Mouse (Mus musculus) midbrain, embryonic 13.5 days (tissue): ENCODE measurements around the gene 1700016K19Rik. TPM values are rescaled to one million over a fixed set of nuclear protein-coding genes. Genes with fewer than 3 reads are reported as not detected.
A peak's percentile ranks its signal among the peaks of the same experiment; 100 is the strongest.

ENCODE experiments used
- ATAC-seq: fragments of 200-750 bp; cut with Nextera tagmentation; 2 replicates; pipeline ENCODE4 v1.8.0; 2017; ENCODE audit warnings: mild to moderate bottlenecking, moderate TSS enrichment, moderate library complexity
- H3K27ac ChIP-seq: fragments of 300-500 bp; sonication (generic); 2 replicates; pipeline ENCODE4 v1.5.1; 2015; ENCODE audit warnings: inconsistent platforms, mild to moderate bottlenecking, moderate library complexity
- H3K27me3 ChIP-seq: fragments of 300-500 bp; sonication (generic); 2 replicates; pipeline ENCODE4 v1.6.1; 2015; ENCODE audit warnings: mild to moderate bottlenecking, inconsistent platforms
- H3K36me3 ChIP-seq: fragments of 300-500 bp; sonication (generic); 2 replicates; pipeline ENCODE4 v1.6.1; 2015; ENCODE audit warnings: mild to moderate bottlenecking, inconsistent platforms
- H3K4me1 ChIP-seq: fragments of 300-500 bp; sonication (generic); replicated peaks from 2 replicates; pipeline ENCODE4 v1.6.1; 2015; ENCODE audit warnings: inconsistent platforms
- H3K4me2 ChIP-seq: fragments of 300-500 bp; sonication (generic); replicated peaks from 2 replicates; pipeline ENCODE4 v1.6.1; 2015; ENCODE audit warnings: moderate library complexity, mild to moderate bottlenecking, inconsistent platforms
- H3K4me3 ChIP-seq: fragments of 300-500 bp; sonication (generic); replicated peaks from 2 replicates; pipeline ENCODE4 v1.5.1; 2015; ENCODE audit warnings: mild to moderate bottlenecking, inconsistent platforms
- H3K9ac ChIP-seq: fragments of 300-500 bp; sonication (generic); replicated peaks from 2 replicates; pipeline ENCODE4 v1.6.1; 2015; ENCODE audit warnings: mild to moderate bottlenecking, inconsistent platforms
- H3K9me3 ChIP-seq: fragments of 300-500 bp; sonication (generic); 2 replicates; pipeline ENCODE4 v1.6.1; 2016; ENCODE audit warnings: mild to moderate bottlenecking, inconsistent platforms
- WGBS: fragments of 180-500 bp; shearing (Covaris S2); methylation state at CpG from one replicate; pipeline ENCODE4 v1.1.7; 2015; 5-methylcytosine and 5-hydroxymethylcytosine counted together
- polyA plus RNA-seq: library from polyadenylated mRNA; unstranded; fragments of >200 nt; fragmentation: Nextera tagmentation; extraction: Ambion mirVana; gene quantifications from 2 replicates; pipeline ENCODE4 v1.2.1, GENCODE M21; 2015

1700016K19Rik gene
- polyA plus RNA-seq, 1 experiment from 2014 or later, result 1.8 TPM

DNA sequence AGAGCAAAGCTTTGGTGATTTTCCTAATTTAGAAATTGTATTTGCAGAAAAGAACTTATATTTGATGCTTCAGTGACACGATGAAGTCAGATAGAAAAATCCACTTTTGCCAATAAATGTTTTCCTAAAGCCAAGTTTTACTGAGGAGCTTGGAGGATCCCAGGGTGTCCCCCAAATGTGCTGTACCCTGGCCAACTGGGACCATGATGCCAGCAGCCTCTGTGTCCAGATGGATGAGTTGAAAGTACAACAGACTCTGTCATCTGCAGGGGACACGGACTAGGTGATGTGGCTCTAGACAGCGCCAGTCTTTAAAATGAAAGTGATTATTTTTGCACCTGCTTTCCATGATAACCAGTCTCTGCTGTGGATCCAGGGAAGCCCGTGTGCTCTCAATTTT lies 20.2 kb downstream of the 1700016K19Rik start:
- Histone ChIP-seq H3K9ac (0 out of 2 replicates have a peak overlapping the region, but pooled peaks have one; percentile 3), H3K4me3 (no peak overlapping the region), H3K4me1 (no peaks in the 10 kb centered on the region), H3K36me3 (no peaks in the 10 kb centered on the region), H3K9me3 (no peaks in the 10 kb centered on the region), H3K27ac (no peak overlapping the region), H3K27me3 (no peaks in the 10 kb centered on the region), H3K4me2 (no peak overlapping the region)
- no peak for ATAC-seq
- 89% methylated on average over 4 of the region's 4 CpGs for WGBS

DNA sequence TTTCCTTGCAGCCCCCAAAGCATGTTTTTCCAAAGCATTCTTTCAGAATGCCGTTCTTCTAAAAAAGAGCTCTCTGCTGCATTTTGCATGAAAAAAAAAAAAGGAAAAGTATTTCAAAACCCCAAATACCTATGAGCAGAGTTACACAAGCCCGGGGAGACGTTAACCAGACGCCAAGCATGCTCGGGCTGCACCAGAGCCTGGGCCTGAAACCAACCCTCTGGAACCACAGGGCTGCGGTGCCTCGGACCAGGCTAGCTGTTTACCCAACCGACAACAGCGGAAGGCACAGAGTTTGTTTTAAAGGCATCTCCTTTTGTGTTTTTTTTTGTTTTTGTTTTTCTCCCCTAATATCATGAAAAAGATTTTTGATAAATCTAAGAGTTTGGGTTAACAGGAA lies 21.2 kb downstream of the 1700016K19Rik start:
- WGBS, result 90% methylated on average over 9 of the region's 9 CpGs
- H3K9me3 ChIP-seq, result no peaks in the 10 kb centered on the region
- 0 out of 2 replicates have a peak, but pooled peaks cover 6% of the 10 kb centered on the region for H3K4me1 ChIP-seq
- H3K36me3 ChIP-seq, result no peaks in the 10 kb centered on the region
- ATAC-seq, result no peak
- H3K9ac ChIP-seq, result no peak overlapping the region
- H3K27ac ChIP-seq, result no peak overlapping the region
- H3K4me3 ChIP-seq, result no peak overlapping the region
- no peak overlapping the region for H3K4me2 ChIP-seq
- H3K27me3 ChIP-seq, result peaks cover under 1% of the 10 kb centered on the region; the same call in 1 of the 2 replicates

DNA sequence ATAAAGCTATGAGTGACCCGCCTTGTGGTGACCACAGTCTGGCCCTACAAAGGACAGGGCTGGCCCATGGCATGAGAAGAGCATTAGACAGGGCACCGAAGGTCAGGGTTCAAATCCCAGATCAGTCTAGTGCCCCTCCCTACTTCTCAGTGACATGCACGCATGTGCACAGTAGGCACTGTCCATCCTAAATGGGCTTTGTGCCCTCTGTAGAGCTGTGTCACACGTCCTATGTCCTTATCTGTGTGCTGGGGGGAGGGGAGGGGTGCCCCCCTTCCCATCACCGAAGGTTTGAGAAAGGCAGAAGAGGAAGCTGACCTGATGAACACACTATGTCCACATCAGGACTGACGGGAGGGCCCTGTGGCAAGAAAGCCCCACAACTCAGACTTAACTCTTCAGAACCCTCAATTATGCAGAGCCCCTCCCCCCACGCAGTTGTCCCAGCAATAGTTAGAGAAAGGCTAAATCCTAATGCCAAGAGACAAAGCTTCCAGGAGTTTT lies 25.4 kb downstream of the 1700016K19Rik start:
- H3K4me3 ChIP-seq, result no peak overlapping the region
- H3K4me2 ChIP-seq, result no peak overlapping the region
- no peaks in the 10 kb centered on the region for H3K9me3 ChIP-seq
- H3K27ac ChIP-seq, result no peak overlapping the region
- no peaks in the 10 kb centered on the region for H3K36me3 ChIP-seq
- no peak for ATAC-seq
- WGBS, result 50% methylated on average over 7 of the region's 7 CpGs
- peaks cover 17% of the 10 kb centered on the region; the same call in 1 of the 2 replicates for H3K4me1 ChIP-seq
- no peak overlapping the region for H3K9ac ChIP-seq
- peaks cover 17% of the 10 kb centered on the region for H3K27me3 ChIP-seq

GRCm38 (mm10) chr11:76026527-76027138 lies 26.9 kb downstream of the 1700016K19Rik start:
- peak overlapping the region; percentile 72 for H3K9ac ChIP-seq

DNA sequence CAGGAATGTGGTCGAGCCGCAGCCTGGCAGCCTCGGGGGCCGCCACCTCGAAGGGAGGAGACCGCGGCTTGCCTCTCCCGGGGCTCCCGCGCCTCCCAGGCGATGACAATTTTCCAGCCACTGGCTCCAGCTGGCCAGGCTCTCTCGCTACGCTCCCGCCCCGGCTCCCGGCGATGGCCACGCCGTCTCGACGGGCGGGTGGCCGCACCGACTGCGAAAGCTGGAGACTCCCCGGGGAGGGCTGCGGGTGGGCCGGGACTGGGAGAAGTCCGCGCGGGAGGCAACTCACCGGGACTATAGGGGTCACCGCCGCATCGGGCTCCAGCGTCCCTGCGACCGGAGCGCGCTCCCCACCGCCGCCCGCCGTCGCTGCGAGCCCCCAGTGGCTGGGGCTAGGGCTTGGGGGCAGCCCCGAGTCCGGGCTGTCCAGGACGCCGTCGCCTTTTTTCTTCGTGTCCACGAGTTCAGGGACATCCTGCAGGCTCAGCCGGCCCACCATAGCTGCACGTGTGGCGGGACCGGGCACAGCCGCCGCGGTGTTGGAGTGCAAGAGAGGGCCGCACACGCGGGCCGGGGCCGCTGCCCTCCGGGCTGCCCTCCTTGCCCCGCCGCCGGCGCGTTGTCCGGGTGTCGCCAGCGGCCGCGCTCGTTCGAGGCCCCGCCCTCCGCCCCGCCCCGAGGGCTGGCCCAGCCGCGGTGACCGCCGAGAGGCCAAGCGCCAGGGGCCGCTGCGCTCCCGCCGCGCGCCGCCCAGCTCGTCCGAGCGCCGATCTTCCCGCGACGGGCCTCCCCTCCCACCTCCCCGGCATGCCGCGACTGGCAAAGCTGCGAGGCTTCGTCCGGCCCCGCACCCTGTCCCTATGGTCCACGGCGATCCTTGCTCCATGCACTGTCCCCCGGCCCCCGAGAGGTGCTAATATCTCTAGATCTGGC lies 27.7 kb downstream of the 1700016K19Rik start, which contains the start of gene Rflnb:
TSS of gene Rflnb (minus strand) at position 644 of the 933 bp plus-strand sequence.
- no peak within 1 kb of the TSS for H3K27ac ChIP-seq
- under 1% methylated on average over 96 of the region's 112 CpGs for WGBS

More at GRCm38 (mm10) chr11:76026527-76027138, 26.9 kb downstream of the 1700016K19Rik start:
- Histone ChIP-seq H3K4me1 (peaks cover 17% of the 10 kb centered on the region; the same call in 1 of the 2 replicates), H3K4me3 (peak overlapping the region; percentile 63), H3K27me3 (peaks cover 19% of the 10 kb centered on the region), H3K9me3 (no peaks in the 10 kb centered on the region), H3K27ac (no peak overlapping the region), H3K36me3 (no peaks in the 10 kb centered on the region), H3K4me2 (peak overlapping the region; percentile 92)
- 2% methylated on average over 13 of the region's 14 CpGs for WGBS
- ATAC-seq, result peak; percentile 11; the same call in 1 of the 2 replicates

GRCm38 (mm10) chr11:76028072-76028465 lies 28.4 kb downstream of the 1700016K19Rik start:
- H3K4me1 ChIP-seq, result peaks cover 17% of the 10 kb centered on the region; the same call in 1 of the 2 replicates
- WGBS, result 3% methylated on average over 7 of the region's 14 CpGs

More for the DNA sequence above, 27.7 kb downstream of the 1700016K19Rik start, which contains the start of gene Rflnb:
- peak within 1 kb of the TSS; percentile 63 for H3K4me3 ChIP-seq
- peaks cover 17% of the 10 kb centered on the region; the same call in 1 of the 2 replicates for H3K4me1 ChIP-seq
- H3K9me3 ChIP-seq, result no peaks in the 10 kb centered on the region
- peak within 1 kb of the TSS; percentile 92 for H3K4me2 ChIP-seq
- H3K27me3 ChIP-seq, result peaks cover 19% of the 10 kb centered on the region
- ATAC-seq, result peak; percentile 87
- H3K9ac ChIP-seq, result peak within 1 kb of the TSS; percentile 72
- H3K36me3 ChIP-seq, result no peaks in the 10 kb centered on the region

DNA sequence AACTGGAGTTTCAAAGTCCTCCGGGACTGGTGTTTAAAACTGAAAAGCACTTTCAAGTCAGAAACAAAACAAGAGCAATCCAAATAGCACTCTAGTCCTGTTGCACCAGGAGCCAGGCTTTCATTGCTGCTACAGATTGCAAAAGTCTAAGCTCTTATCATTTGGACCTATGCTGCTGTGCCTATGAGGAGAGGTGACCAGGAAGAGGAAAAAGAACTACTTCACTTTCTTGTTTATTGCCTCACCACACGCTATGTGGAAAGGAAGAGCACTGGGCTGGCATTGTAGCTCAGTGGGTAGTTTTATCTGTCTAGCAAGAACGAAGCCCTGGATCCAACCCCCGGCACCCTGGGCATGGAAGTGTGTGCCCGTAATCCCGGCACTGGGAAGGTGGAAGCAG lies 33.6 kb downstream of the 1700016K19Rik start:
- Histone ChIP-seq H3K4me3 (no peak overlapping the region), H3K9me3 (no peaks in the 10 kb centered on the region), H3K36me3 (no peaks in the 10 kb centered on the region), H3K4me1 (no peaks in the 10 kb centered on the region), H3K9ac (no peak overlapping the region), H3K4me2 (no peak overlapping the region), H3K27ac (no peak overlapping the region), H3K27me3 (peaks cover 10% of the 10 kb centered on the region)
- ATAC-seq, result no peak
- 77% methylated on average over 6 of the region's 6 CpGs for WGBS

More at GRCm38 (mm10) chr11:76028072-76028465, 28.4 kb downstream of the 1700016K19Rik start:
- peaks cover 19% of the 10 kb centered on the region for H3K27me3 ChIP-seq
- H3K4me2 ChIP-seq, result peak overlapping the region; percentile 92
- H3K36me3 ChIP-seq, result no peaks in the 10 kb centered on the region
- H3K9ac ChIP-seq, result peak overlapping the region; percentile 72
- ATAC-seq, result peak; percentile 46; the same call in 1 of the 2 replicates
- H3K27ac ChIP-seq, result no peak overlapping the region
- no peaks in the 10 kb centered on the region for H3K9me3 ChIP-seq
- peak overlapping the region; percentile 63 for H3K4me3 ChIP-seq

DNA sequence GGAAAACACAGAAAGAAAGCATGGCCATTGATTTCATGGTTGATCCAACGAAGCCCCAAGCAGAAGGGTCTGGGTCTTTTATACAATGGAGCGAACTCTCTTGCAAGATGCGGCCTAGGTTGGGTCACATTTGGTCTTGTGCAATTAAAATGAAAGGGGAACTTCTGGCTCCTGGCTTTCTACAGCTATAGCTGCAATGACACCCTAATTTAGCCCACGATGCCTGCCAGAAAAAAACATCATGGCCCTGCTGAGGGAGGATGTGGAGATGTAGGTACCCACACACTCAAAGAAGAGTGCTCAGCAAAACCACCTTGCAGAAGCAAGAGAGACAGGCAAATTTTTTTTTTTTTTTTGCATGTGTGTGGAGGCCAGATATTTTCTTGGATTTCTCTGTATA lies 34.1 kb downstream of the 1700016K19Rik start:
- Histone ChIP-seq H3K4me2 (no peak overlapping the region), H3K4me3 (no peak overlapping the region), H3K9me3 (no peaks in the 10 kb centered on the region), H3K27ac (no peak overlapping the region), H3K4me1 (no peaks in the 10 kb centered on the region), H3K9ac (no peak overlapping the region), H3K27me3 (peaks cover 10% of the 10 kb centered on the region), H3K36me3 (no peaks in the 10 kb centered on the region)
- ATAC-seq, result no peak
- WGBS, result 67% methylated on average over 4 of the region's 4 CpGs

- H3K36me3 ChIP-seq, result no peaks in the 10 kb centered on the region
- no peaks in the 10 kb centered on the region for H3K4me1 ChIP-seq
- H3K4me2 ChIP-seq, result no peak overlapping the region
- 85% methylated on average over 8 of the region's 8 CpGs for WGBS
- no peak overlapping the region for H3K27ac ChIP-seq
- H3K27me3 ChIP-seq, result 0 out of 2 replicates have a peak, but pooled peaks cover 2% of the 10 kb centered on the region
- no peak overlapping the region for H3K4me3 ChIP-seq
- no peaks in the 10 kb centered on the region for H3K9me3 ChIP-seq
- no peak overlapping the region for H3K9ac ChIP-seq
- no peak for ATAC-seq
Observed at GRCm38 (mm10) chr11:76035182-76035581, 35.5 kb downstream of the 1700016K19Rik start.

GRCm38 (mm10) chr11:76037581-76038294 lies 38.0 kb downstream of the 1700016K19Rik start:
- ATAC-seq, result no peak
- H3K4me1 ChIP-seq, result no peaks in the 10 kb centered on the region
- H3K27me3 ChIP-seq, result no peaks in the 10 kb centered on the region
- H3K9me3 ChIP-seq, result no peaks in the 10 kb centered on the region
- H3K36me3 ChIP-seq, result no peaks in the 10 kb centered on the region
- H3K9ac ChIP-seq, result no peak overlapping the region
- H3K4me2 ChIP-seq, result no peak overlapping the region
- WGBS, result 59% methylated on average over 6 of the region's 6 CpGs
- no peak overlapping the region for H3K27ac ChIP-seq
- no peak overlapping the region for H3K4me3 ChIP-seq
